Mouse (Mus musculus) ES-E14 (cell line): ENCODE results near the gene Cdca7l. TPM values are rescaled to one million over a fixed set of nuclear protein-coding genes. Genes with fewer than 3 reads are reported as not detected.

Source experiments
- DNase-seq: peaks from one replicate; pipeline ENCODE4 v3.0.0-alpha.2; 2013; ENCODE audit warnings: low read depth, low spot score
- H3K27ac ChIP-seq: 2 replicates; pipeline ENCODE4 v1.5.1; 2012; ENCODE audit warnings: low read depth, mild to moderate bottlenecking, low read length, moderate library complexity, mixed read lengths; ENCODE audit not compliant: poor library complexity, insufficient read depth, severe bottlenecking
- H3K36me3 ChIP-seq: 2 replicates; pipeline ENCODE4 v1.6.1; 2012; ENCODE audit warnings: mild to moderate bottlenecking, low read length, moderate library complexity, mixed read lengths; ENCODE audit not compliant: control insufficient read depth, poor library complexity, insufficient read depth, severe bottlenecking
- H3K4me1 ChIP-seq, 2 experiments: fragments of 150-350 bp in 1 of 2; sonication (generic) in 1 of 2; 2 replicates each; pipeline ENCODE4 v1.6.1; 2012; ENCODE audit warnings: low read length in 2 of 2, mild to moderate bottlenecking in 1 of 2, mixed read lengths in 1 of 2; ENCODE audit not compliant: control insufficient read depth in 2 of 2, insufficient read depth in 2 of 2, poor library complexity in 1 of 2
- H3K4me3 ChIP-seq, 2 experiments: fragments of 150-350 bp in 1 of 2; sonication (generic) in 1 of 2; 2 replicates each; pipeline ENCODE4 v1.5.1; 2012; ENCODE audit warnings: low read length in 2 of 2, low read depth in 1 of 2, mild to moderate bottlenecking in 1 of 2, mixed read lengths in 1 of 2; ENCODE audit not compliant: insufficient read depth in 1 of 2, poor library complexity in 1 of 2, severe bottlenecking in 1 of 2
- H3K9ac ChIP-seq: 2 replicates; pipeline ENCODE4 v1.6.1; 2012; ENCODE audit warnings: low read depth, mild to moderate bottlenecking, low read length, mixed read lengths; ENCODE audit not compliant: poor library complexity, insufficient read depth, severe bottlenecking
- H3K9me3 ChIP-seq: fragments of 150-350 bp; sonication (generic); 2 replicates; pipeline ENCODE4 v1.6.1; 2012; ENCODE audit warnings: low read depth, mild to moderate bottlenecking, low read length; ENCODE audit not compliant: control insufficient read depth, insufficient read depth
- CHD2 ChIP-seq: IDR thresholded peaks from 2 replicates; pipeline ENCODE4 v1.6.1; 2014; ENCODE audit warnings: mild to moderate bottlenecking, low read depth, low read length, inconsistent platforms
- HCFC1 ChIP-seq: IDR thresholded peaks from 2 replicates; pipeline ENCODE4 v1.6.1; 2012; ENCODE audit warnings: low read length, inconsistent platforms, borderline replicate concordance; ENCODE audit not compliant: insufficient read depth
- MAFK ChIP-seq: IDR thresholded peaks from 2 replicates; pipeline ENCODE4 v1.6.1; 2014; ENCODE audit warnings: mild to moderate bottlenecking, low read depth, low read length, inconsistent platforms; ENCODE audit not compliant: insufficient read depth
- ZC3H11A ChIP-seq: IDR thresholded peaks from 2 replicates; pipeline ENCODE4 v1.6.1; 2012; ENCODE audit warnings: low read depth, mild to moderate bottlenecking, inconsistent platforms, low read length, borderline replicate concordance
- ZNF384 ChIP-seq: IDR thresholded peaks from 2 replicates; pipeline ENCODE4 v1.6.1; 2012; ENCODE audit warnings: low read depth, low read length, inconsistent platforms
- in situ Hi-C, 2 experiments: fragments of 600-800 bp; cut with MboI; formaldehyde crosslinking; loops; one replicate each; pipeline ENCODE4 v1.15.1; 2025; ENCODE audit warnings: low sequenced_read_pairs in 2 of 2, inconsistent platforms in 1 of 2; ENCODE audit not compliant: unreplicated experiment in 2 of 2
- total RNA-seq: library from RNA; depleted of rRNA; stranded (reverse); fragments of 300-350 nt; gene quantifications from 2 replicates; pipeline ENCODE4 v1.2.3, GENCODE M21; 2012

Gene Cdca7l
- total RNA-seq, 1 experiment: 20.5 TPM

- no peak for DNase-seq
- H3K9ac ChIP-seq: no peak overlapping the region
- peaks cover 0 to 8% of the 10 kb centered on the region in 2 experiments; a peak in 1 of 4 replicates for H3K4me1 ChIP-seq
- H3K4me3 ChIP-seq: no peak overlapping the region
- in situ Hi-C loops: loop anchor here (5.0 to 25.0 kb wide), 3 partner anchors 176 to 351 kb away; no protein-coding TSS in a partner anchor
- 0 out of 2 replicates have a peak, but pooled peaks have one; percentile 51 for TF ChIP-seq MAFK
- TF ChIP-seq ZC3H11A: no peak
- H3K27ac ChIP-seq: no peak overlapping the region
- H3K9me3 ChIP-seq: no peaks in the 10 kb centered on the region
- no peaks in the 10 kb centered on the region for H3K36me3 ChIP-seq
Measured at GRCm38 (mm10) chr12:117763247-117763646, 40.8 kb upstream of the Cdca7l start.

- Histone ChIP-seq H3K4me3 (no peak overlapping the region), H3K36me3 (no peaks in the 10 kb centered on the region), H3K4me1 (peaks cover 0 to 8% of the 10 kb centered on the region in 2 experiments; a peak in 1 of 4 replicates), H3K9ac (no peak overlapping the region), H3K9me3 (no peaks in the 10 kb centered on the region), H3K27ac (no peak overlapping the region)
- in situ Hi-C loops: loop anchor here (5.0 to 25.0 kb wide), 4 partner anchors 178 to 358 kb away; no protein-coding TSS in a partner anchor
- TF ChIP-seq HCFC1 (no peak), ZNF384 (no peak), CHD2 (no peak), ZC3H11A (peak; percentile 99), MAFK (peak; percentile 47; the same call in 1 of the 2 replicates)
- peak; percentile 85 for DNase-seq
Measured at GRCm38 (mm10) chr12:117764839-117765238, 39.2 kb upstream of the Cdca7l start.

GRCm38 (mm10) chr12:117769113-117769512 is 35.0 kb upstream of the Cdca7l start:
- Histone ChIP-seq H3K9ac (no peak overlapping the region), H3K4me1 (no peaks in the 10 kb centered on the region; a peak in 1 of 4 replicates), H3K4me3 (no peak overlapping the region), H3K36me3 (no peaks in the 10 kb centered on the region), H3K9me3 (no peaks in the 10 kb centered on the region), H3K27ac (no peak overlapping the region)
- no peak for TF ChIP-seq CHD2
- peak; percentile 96 for TF ChIP-seq ZC3H11A
- peak; percentile 64 for DNase-seq
- in situ Hi-C loops: loop anchor here (5.0 to 25.0 kb wide), 3 partner anchors 182 to 362 kb away; no protein-coding TSS in a partner anchor

DNA sequence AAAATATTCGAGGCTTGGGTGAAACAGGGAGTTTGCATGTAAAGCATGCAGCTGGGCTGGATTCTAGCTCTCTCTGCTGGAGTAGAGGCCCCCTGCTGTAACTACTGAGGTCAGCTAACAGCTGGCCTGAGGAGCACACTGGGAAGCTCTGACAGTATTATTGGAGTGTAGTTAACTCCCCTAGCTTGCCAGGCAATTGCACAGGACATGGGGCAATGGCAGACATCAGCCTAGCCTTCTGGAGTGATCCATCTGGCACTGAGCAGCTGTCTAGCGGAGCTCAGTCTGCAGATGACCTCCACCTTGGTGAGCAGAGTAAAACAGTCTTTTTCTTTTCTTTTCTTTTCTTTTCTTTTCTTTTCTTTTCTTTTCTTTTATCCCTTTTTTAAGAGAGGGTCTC is 33.9 kb upstream of the Cdca7l start:
- in situ Hi-C loops: loop anchor here in 1 of 2 experiments (25.0 kb wide), 2 partner anchors 183 to 358 kb away; no protein-coding TSS in a partner anchor

DNA sequence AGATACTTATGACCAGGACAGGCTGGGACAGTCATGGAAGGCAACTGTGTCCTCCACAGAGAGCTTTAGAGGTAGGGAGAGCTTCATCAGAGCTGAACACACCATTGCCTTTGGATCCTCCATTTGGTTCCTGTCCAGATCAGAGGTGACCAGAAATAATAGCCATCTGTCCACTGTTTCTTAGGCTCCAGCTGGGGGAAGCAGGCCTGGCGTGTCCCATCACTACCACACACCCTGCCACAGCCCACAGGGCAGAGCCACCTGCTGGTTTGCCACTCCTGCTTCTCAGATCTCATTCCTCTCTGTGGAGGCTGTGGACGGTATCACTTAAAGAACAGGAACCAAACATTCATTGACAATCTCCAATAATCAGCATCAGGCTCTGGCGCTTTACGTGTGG is 32.9 kb upstream of the Cdca7l start:
- H3K9ac ChIP-seq: no peak overlapping the region
- H3K4me1 ChIP-seq: no peaks in the 10 kb centered on the region; a peak in 1 of 4 replicates
- H3K9me3 ChIP-seq: no peaks in the 10 kb centered on the region
- no peak overlapping the region for H3K27ac ChIP-seq
- no peaks in the 10 kb centered on the region for H3K36me3 ChIP-seq
- no peak overlapping the region for H3K4me3 ChIP-seq
- in situ Hi-C loops: loop anchor here in 1 of 2 experiments (25.0 kb wide), 2 partner anchors 184 to 359 kb away; no protein-coding TSS in a partner anchor
- DNase-seq: no peak
- no peak for TF ChIP-seq CHD2
- no peak for TF ChIP-seq MAFK
- no peak for TF ChIP-seq ZNF384
- TF ChIP-seq HCFC1: no peak
- no peak for TF ChIP-seq ZC3H11A

More for the DNA sequence above, 33.9 kb upstream of the Cdca7l start:
- Histone ChIP-seq H3K36me3 (no peaks in the 10 kb centered on the region), H3K9me3 (no peaks in the 10 kb centered on the region), H3K4me3 (no peak overlapping the region), H3K4me1 (no peaks in the 10 kb centered on the region; a peak in 1 of 4 replicates), H3K9ac (no peak overlapping the region), H3K27ac (no peak overlapping the region)
- DNase-seq: no peak
- TF ChIP-seq ZC3H11A: no peak
